Mouse (Mus musculus): ENCODE data around the gene Alas2.

Alas2 gene

GRCm38 (mm10) chrX:150547239-150547638 lies at the start of gene Alas2:
Gene Alas2, plus strand, starts transcription at chrX:150547375.
- no peak for DNase-seq (ENCODE audit: low spot score)

- no peak for DNase-seq (ENCODE audit: low spot score)
Measured at GRCm38 (mm10) chrX:150508696-150509095, 38.5 kb upstream of the Alas2 start.

- peak; percentile 65 for DNase-seq (ENCODE audit: low spot score)
Measured at GRCm38 (mm10) chrX:150510631-150511030, 36.5 kb upstream of the Alas2 start.

GRCm38 (mm10) chrX:150511274-150511673 lies 35.9 kb upstream of the Alas2 start:
- peak; percentile 16 for DNase-seq (ENCODE audit: low spot score)

- DNase-seq (ENCODE audit: low spot score): no peak
Measured at GRCm38 (mm10) chrX:150514127-150514526, 33.0 kb upstream of the Alas2 start.

- DNase-seq (ENCODE audit: low spot score): no peak
Measured at GRCm38 (mm10) chrX:150516015-150516414, 31.2 kb upstream of the Alas2 start.

- no peak for DNase-seq (ENCODE audit: low spot score)
Measured at GRCm38 (mm10) chrX:150516477-150516876, 30.7 kb upstream of the Alas2 start.

GRCm38 (mm10) chrX:150540111-150540510 lies 7.1 kb upstream of the Alas2 start:
- DNase-seq (ENCODE audit: low spot score): no peak

GRCm38 (mm10) chrX:150541684-150542083 lies 5.5 kb upstream of the Alas2 start:
- no peak for DNase-seq (ENCODE audit: low spot score)

GRCm38 (mm10) chrX:150549639-150550038 lies 2.5 kb downstream of the Alas2 start:
- DNase-seq (ENCODE audit: low spot score): no peak

GRCm38 (mm10) chrX:150551986-150552385 lies 4.8 kb downstream of the Alas2 start:
- no peak for DNase-seq (ENCODE audit: low spot score)

GRCm38 (mm10) chrX:150554032-150554431 lies 6.9 kb downstream of the Alas2 start:
- no peak for DNase-seq (ENCODE audit: low spot score)

GRCm38 (mm10) chrX:150564644-150565357 lies 17.6 kb downstream of the Alas2 start:
- no peak for DNase-seq (ENCODE audit: low spot score)

GRCm38 (mm10) chrX:150581921-150582320 lies 34.7 kb downstream of the Alas2 start:
- DNase-seq (ENCODE audit: low spot score): no peak

GRCm38 (mm10) chrX:150585116-150585515 lies 37.9 kb downstream of the Alas2 start:
- DNase-seq (ENCODE audit: low spot score): no peak

GRCm38 (mm10) chrX:150588023-150588764 lies 41.0 kb downstream of the Alas2 start, which contains the start of gene Pfkfb1:
Gene Pfkfb1, plus strand, starts transcription at chrX:150588229.
- DNase-seq (ENCODE audit: low spot score): peak; percentile 84

- no peak for DNase-seq (ENCODE audit: low spot score)
Measured at GRCm38 (mm10) chrX:150589696-150590095, 42.5 kb downstream of the Alas2 start, which contains the start of gene Apex2. Gene Apex2, minus strand, starts transcription at chrX:150589868.

GRCm38 (mm10) chrX:150593266-150594035 lies 46.3 kb downstream of the Alas2 start:
- peak; percentile 31 for DNase-seq (ENCODE audit: low spot score)

- no peak for DNase-seq (ENCODE audit: low spot score)
Measured at GRCm38 (mm10) chrX:150594176-150594575, 47.0 kb downstream of the Alas2 start.

GRCm38 (mm10) chrX:150595016-150595760 lies 48.0 kb downstream of the Alas2 start:
- DNase-seq (ENCODE audit: low spot score): no peak

GRCm38 (mm10) chrX:150598882-150599281 lies 51.7 kb downstream of the Alas2 start:
- DNase-seq (ENCODE audit: low spot score): no peak

Data from MN1 (cell line).